Mouse (Mus musculus) c-Kit-positive CD71-positive TER-119-positive erythroid progenitor cells, embryonic 14.5 days (primary cell): ENCODE measurements around the gene Arntl2.
A peak's percentile ranks its signal among the peaks of the same experiment; 100 is the strongest.
"Not testable (repeated sequence)": the region's sequence is repeated elsewhere in the genome, so short reads cannot be mapped to it uniquely, and the experiment has no call there.

Experiments used
- DNase-seq: peaks from one replicate; pipeline ENCODE4 v3.0.0-alpha.2; 2013; ENCODE audit warnings: low spot score

Arntl2 gene

DNA sequence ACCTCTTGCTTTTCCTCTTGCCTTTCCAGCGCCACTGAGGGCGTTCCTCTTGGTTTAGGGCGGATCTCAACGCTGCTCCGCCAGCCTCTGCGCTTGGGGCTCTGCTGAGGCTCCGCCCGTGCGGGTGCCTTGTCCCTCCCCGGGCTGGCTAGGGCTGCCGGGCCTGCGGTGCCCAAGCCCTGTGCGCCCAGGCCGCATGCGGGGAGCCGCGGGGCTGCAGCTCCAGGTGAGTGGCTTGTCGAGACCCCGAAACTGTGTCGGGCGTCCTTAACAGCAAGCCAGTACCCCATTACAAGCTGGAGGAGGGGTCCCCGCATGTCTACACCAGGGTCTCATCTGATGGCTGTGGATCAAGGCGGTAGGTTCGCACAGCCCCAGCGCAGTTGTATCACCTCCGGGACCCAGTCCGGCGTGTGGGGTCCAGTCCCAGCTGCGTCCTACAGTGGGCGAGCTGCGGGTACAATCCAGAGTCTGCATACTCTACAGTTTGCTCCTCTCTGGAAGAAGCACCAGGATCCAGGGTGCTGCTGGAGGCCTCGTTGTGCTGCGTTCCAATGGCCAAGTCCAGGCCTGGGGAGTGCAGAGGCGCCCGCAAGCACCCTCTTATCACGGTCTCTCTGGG is at the start of gene Arntl2:
TSS of gene Arntl2 (plus strand) at position 132 of the 622 bp plus-strand sequence.
- no peak for DNase-seq

GRCm38 (mm10) chr6:146746577-146746976 is 49.3 kb upstream of the Arntl2 start:
- no peak for DNase-seq

DNA sequence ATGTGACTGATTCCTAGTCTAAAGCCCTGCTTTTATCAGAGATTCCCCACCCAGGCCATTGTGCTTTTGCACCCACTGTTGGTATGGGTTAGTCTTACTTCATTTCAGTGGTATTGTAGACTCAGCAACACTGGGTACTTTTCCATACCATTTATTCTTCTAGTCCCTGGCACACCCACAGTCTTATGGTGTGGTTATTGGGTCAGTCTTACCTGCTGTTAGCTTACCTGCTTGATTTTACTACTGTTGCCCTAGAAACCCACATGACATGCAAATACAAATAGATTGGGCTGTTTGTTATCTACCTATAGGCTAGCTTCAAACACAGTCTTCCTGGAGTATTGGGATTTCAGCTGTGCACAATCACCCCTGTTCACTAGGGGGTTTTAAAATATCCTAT is 48.8 kb upstream of the Arntl2 start:
- DNase-seq, result no peak

DNA sequence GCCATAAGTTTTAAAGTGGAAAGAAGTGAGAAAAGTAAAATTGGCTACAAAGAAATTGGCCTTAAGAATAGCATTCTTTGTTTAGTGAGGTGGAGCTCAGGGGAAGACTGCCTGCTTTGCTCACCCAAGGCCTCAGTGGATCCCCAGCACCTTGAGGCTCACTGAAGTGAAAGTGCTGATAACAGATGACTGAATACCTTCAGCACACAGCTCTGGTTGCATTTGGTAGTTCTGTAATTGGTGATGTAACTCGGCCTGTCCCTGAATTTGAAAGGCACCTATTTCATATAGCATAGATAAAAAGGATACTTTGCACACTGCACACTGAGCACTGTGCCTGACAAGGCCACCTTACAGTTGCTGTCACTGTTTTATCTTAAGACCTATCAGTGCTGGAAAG is 47.6 kb upstream of the Arntl2 start:
- no peak for DNase-seq

DNA sequence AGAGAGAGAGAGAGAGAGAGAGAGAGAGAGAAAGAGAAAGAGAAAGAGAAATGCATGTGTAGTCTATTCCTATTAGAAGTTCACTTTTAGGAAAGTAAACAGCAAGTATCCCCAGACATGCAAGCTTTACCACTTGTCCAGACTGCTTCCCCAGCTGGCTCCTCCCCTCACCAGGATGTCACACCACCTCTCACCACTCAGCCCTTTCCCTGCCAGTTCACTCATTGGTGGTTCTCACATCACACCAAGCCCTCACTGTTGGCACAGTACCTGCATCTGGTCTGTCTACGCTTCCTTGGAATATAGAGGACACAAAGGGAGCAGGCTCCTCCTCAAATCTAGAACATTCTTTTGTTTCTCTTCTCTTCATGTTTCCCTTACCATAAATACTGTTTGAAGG is 44.2 kb upstream of the Arntl2 start:
- no peak for DNase-seq

DNA sequence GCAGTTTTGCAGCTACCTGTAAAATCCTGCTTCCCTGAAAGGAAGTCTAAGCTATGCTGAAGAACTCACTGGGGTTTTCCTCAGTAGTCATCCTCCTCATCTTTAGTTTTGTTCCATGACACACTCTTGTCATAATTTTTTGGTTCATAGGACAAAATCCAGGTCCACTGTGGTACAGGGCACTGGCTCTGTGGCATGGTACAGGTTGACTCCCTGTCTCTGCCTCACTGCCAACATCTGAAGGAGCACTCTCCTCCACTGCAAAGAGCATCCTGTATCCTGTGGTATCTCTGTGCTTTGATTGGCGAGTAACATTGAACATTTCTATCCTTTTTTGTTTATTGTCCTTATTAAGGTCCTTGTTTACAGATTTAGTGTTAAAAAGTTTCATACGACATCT is 43.7 kb upstream of the Arntl2 start:
- DNase-seq, result no peak

- DNase-seq, result no peak
Measured at GRCm38 (mm10) chr6:146752612-146753011, 43.2 kb upstream of the Arntl2 start.

DNA sequence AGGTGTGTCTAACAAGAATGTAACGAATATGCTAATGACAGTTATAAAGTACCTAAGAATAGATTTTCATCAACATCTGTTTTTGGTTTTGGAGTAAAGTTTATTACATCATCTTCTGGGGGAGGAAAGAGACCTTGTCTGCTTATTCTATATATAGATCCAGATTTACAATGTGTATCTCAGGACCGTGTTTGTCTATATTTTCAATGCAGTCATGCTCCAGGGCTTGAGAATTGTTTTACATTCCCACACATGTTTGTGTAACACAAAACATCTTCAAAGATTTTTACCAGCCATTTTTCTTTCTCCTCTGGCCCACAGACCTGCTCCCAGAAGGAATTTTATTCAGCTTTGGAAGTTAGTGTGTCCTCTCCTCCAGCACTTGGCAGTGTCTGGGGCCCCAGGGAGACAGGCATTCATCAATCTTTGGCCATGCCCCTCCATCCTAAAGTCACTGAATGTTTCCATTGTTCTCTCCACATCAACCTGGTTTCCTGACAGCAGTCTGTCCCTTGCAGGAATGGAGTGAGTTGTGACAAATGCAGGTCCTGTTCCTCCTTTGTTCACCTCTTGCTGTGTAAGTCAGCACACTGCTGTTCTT is 42.2 kb upstream of the Arntl2 start:
- DNase-seq, result no peak

GRCm38 (mm10) chr6:146755136-146755535 is 40.7 kb upstream of the Arntl2 start:
- no peak for DNase-seq

- DNase-seq, result no peak
Measured at GRCm38 (mm10) chr6:146755679-146756078, 40.2 kb upstream of the Arntl2 start.

DNA sequence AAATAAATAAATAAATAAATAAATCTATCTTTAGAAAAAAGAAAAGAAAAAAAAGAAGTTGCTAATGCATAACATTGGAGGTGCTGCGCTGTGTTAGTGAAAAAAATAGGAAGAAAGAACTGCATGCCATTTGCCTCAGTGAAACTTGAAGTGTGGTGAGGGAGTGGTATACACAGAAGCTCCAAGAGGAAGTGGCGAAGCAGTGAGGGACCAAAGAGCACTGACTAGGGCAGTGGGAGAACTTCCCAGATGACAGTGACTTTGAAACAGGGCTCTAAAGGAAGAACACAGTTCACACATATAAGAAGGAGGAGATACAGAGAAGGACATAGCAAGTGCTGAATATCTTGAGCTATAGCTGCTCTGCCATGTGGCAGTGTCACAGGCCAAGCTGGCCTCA is 36.8 kb upstream of the Arntl2 start:
- no peak for DNase-seq

- no peak for DNase-seq
Measured at GRCm38 (mm10) chr6:146760022-146760421, 35.8 kb upstream of the Arntl2 start.

- DNase-seq, result no peak
Measured at GRCm38 (mm10) chr6:146760736-146761135, 35.1 kb upstream of the Arntl2 start.

DNA sequence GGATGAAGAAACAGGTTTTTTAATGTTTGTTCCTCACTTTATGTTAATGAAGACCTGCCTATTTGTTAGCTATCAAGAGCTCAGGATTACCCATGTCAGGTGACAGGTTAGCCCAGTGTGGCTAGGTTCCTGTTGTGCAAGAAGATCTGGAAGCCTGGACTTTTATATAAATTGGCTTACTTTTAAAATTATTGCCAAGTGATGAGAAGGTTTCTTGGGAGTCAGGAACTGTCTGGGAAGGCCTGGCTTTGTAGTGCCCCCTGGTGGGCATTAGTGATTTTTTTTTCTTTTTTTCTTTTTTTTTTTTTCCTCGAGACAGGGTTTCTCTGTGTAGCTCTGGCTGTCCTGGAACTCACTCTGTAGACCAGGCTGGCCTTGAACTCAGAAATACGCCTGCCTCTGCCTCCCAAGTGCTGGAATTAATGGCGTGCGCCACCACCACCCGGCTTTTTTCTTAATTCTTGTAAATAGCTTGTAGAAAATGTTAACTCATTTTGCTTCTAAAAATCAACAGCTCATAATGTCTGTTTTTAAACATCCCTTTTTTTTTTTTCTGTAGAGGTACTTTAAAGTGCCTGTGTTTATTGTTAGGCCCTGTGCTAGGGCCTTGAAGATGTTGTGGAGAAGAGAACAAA is 33.5 kb upstream of the Arntl2 start:
- DNase-seq, result peak; percentile 16

DNA sequence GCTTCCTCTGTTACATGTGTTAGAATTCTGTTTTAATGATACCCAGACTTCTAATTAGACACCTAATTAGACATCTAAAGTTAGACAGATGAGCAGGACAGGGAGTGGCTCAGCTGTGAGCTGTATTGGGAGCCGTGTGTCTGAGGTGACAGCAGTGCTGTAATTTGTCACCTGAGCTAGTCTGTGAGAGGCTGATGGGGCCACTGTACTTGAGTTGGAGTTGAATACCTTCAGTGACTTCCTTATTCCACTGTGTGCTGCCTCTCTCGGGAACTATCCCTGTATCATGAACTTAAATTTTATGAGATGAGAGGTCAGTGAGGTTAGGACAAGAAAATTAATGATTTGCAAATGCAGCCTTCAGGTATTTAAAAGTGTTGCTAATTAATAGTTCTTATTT is 31.3 kb upstream of the Arntl2 start:
- no peak for DNase-seq

GRCm38 (mm10) chr6:146765270-146765669 is 30.6 kb upstream of the Arntl2 start:
- DNase-seq, result no peak

GRCm38 (mm10) chr6:146768813-146769404 is 26.9 kb upstream of the Arntl2 start:
- DNase-seq, result no peak

DNA sequence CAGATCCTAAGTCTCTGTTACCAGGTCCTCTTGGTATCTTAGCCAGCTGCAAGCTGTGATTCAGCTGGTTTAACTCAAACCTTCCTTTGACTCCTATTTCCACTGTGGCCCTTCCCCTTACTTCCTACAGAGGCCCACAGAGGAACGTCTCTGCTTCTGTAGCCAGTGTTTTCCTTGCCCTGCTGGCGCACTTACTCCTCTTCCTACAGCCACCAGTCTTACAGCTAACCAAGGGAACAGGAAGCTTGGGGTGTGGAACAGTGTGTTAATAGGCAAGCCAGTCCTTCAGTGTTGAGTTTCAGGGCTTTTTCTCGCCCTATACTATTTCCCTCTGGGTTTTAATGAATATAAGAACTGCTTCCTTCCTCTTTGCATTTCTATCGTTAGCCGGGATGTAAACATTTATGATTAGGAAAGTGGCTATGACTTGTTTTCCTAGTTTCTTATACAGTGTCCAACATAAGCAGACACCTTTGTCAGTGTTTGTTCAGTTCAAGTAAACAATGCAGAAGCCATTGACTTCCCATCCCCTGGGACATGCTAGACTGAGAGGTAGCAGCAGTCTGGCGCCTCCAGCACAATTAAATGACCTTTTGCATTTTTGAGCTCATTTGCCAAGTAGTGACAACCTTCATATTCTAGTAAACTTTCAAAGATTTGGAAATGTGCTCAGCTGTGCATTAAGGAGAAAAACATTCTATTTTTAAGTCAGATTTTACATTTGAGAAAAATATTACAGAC is 25.7 kb upstream of the Arntl2 start:
- no peak for DNase-seq

DNA sequence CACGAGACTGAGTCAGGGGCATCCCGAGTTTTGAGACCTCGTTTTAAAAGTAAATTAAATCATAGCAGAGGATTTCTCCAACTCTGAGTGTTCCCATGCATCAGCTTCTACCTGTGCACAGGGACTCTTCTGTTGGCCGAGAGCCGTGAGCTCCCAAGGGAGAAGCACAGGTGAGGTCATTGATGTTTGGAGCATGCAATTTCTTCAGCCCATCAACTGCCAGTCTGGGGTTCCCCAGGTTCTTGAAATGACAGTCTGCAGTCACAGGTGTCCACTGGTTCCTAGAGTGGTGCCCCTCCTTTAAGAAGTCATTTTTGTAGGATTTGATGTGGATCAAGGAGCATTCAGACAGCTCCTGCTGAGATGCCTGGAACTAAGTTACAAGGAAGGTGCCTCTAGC is 25.0 kb upstream of the Arntl2 start:
- DNase-seq, result no peak

- not testable (repeated sequence) for DNase-seq
Measured at GRCm38 (mm10) chr6:146775864-146776263, 20.0 kb upstream of the Arntl2 start.

GRCm38 (mm10) chr6:146776610-146777389 is 19.1 kb upstream of the Arntl2 start:
- DNase-seq, result no peak

- no peak for DNase-seq
Measured at GRCm38 (mm10) chr6:146778055-146778454, 17.8 kb upstream of the Arntl2 start.
